Mouse (Mus musculus): ENCODE results near the gene 4933414I15Rik. TPM values are rescaled to one million over a fixed set of nuclear protein-coding genes. Genes with fewer than 3 reads are reported as not detected.
A peak's percentile ranks its signal among the peaks of the same experiment; 100 is the strongest.

Gene 4933414I15Rik
- total and polyA plus RNA-seq, 2 experiments from 2014 or later = not detected

- Histone ChIP-seq H3K36me3 (ENCODE audit: insufficient read depth, low read length) (no peaks in the 10 kb centered on the region), H3K27me3 (ENCODE audit: insufficient read depth, low read length) (no peaks in the 10 kb centered on the region), H3K4me3 (ENCODE audit: low read length) (peak overlapping the region; percentile 70), H3K4me1 (ENCODE audit: insufficient read depth, low read length) (peaks cover 3% of the 10 kb centered on the region; the same call in 1 of the 2 replicates), H3K4me2 (ENCODE audit: low read depth, low read length) (peak overlapping the region; percentile 96), H3K9ac (replicated peaks; ENCODE audit: low read length) (peak overlapping the region; percentile 69), H3K27ac (peak overlapping the region; percentile 84), H3K9me3 (ENCODE audit: low read length) (no peaks in the 10 kb centered on the region)
- ATAC-seq (no peak), DNase-seq (ENCODE audit: low spot score) (peak; percentile 39)
- TF ChIP-seq CTCF (IDR thresholded peaks at IDR 0.05; ENCODE audit: low read depth) = no peak
- WGBS = 23% methylated on average over 14 of the region's 14 CpGs
These were observed 13.0 kb downstream of the 4933414I15Rik start for GRCm38 (mm10) chr11:50930469-50931014.

- under 1% methylated on average over 47 of the region's 47 CpGs for WGBS
- H3K36me3 ChIP-seq (ENCODE audit: insufficient read depth, low read length) = peaks cover 15% of the 10 kb centered on the region
- peaks cover 7% of the 10 kb centered on the region; the same call in 1 of the 2 replicates for H3K9me3 ChIP-seq (ENCODE audit: low read length)
- H3K27me3 ChIP-seq (ENCODE audit: insufficient read depth, low read length) = no peaks in the 10 kb centered on the region
- H3K4me3 ChIP-seq (ENCODE audit: low read length) = peak within 1 kb of the TSS; percentile 92
- peak; percentile 82 for TF ChIP-seq CTCF (IDR thresholded peaks at IDR 0.05; ENCODE audit: low read depth)
- H3K4me2 ChIP-seq (ENCODE audit: low read depth, low read length) = peak within 1 kb of the TSS; percentile 64
- H3K27ac ChIP-seq = peak within 1 kb of the TSS; percentile 88
- peak; percentile 98 for DNase-seq (ENCODE audit: low spot score)
- peak within 1 kb of the TSS; percentile 74 for H3K9ac ChIP-seq (replicated peaks; ENCODE audit: low read length)
- peak; percentile 98 for ATAC-seq
- peaks cover 4% of the 10 kb centered on the region; the same call in 1 of the 2 replicates for H3K4me1 ChIP-seq (ENCODE audit: insufficient read depth, low read length)
These were observed 27.8 kb downstream of the 4933414I15Rik start, which contains the start of gene Zfp2 for GRCm38 (mm10) chr11:50915671-50916320. Zfp2 (minus strand) TSS chr11:50916165.

- Histone ChIP-seq H3K27ac (no peak overlapping the region), H3K36me3 (ENCODE audit: insufficient read depth, low read length) (peaks cover 28% of the 10 kb centered on the region), H3K4me3 (ENCODE audit: low read length) (no peak overlapping the region), H3K9ac (replicated peaks; ENCODE audit: low read length) (no peak overlapping the region), H3K9me3 (ENCODE audit: low read length) (peaks cover 7% of the 10 kb centered on the region; the same call in 1 of the 2 replicates), H3K27me3 (ENCODE audit: insufficient read depth, low read length) (no peaks in the 10 kb centered on the region), H3K4me1 (ENCODE audit: insufficient read depth, low read length) (peaks cover 4% of the 10 kb centered on the region; the same call in 1 of the 2 replicates), H3K4me2 (ENCODE audit: low read depth, low read length) (peak overlapping the region; percentile 64)
- ATAC-seq = no peak
- TF ChIP-seq CTCF (IDR thresholded peaks at IDR 0.05; ENCODE audit: low read depth) = no peak
- 95% methylated on average over 3 of the region's 3 CpGs for WGBS
- DNase-seq (ENCODE audit: low spot score) = no peak
These were observed 29.1 kb downstream of the 4933414I15Rik start for GRCm38 (mm10) chr11:50914461-50914860.

DNA sequence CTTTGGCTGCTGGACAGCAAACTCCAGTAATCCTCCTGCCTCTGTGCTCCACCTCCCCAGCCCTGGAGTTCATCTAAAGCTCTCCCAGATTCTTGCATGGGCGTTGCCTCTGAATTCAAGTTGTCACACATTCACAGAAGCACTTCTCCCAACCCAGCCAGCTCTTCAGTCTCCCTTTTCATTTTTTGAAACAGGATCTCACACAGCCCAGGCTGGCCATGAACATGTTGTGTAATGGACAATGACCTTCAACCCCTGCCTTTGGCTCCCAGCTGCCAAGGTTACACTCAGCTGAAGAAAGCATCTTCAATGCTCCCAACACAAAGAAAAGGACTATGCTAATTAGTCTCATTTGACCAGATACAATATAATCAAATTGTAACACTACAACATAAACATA, 30.3 kb downstream of the 4933414I15Rik start:
- no peak for TF ChIP-seq CTCF (IDR thresholded peaks at IDR 0.05; ENCODE audit: low read depth)
- Histone ChIP-seq H3K4me1 (ENCODE audit: insufficient read depth, low read length) (peaks cover 4% of the 10 kb centered on the region; the same call in 1 of the 2 replicates), H3K27me3 (ENCODE audit: insufficient read depth, low read length) (no peaks in the 10 kb centered on the region), H3K4me2 (ENCODE audit: low read depth, low read length) (no peak overlapping the region), H3K36me3 (ENCODE audit: insufficient read depth, low read length) (peaks cover 40% of the 10 kb centered on the region), H3K9ac (replicated peaks; ENCODE audit: low read length) (no peak overlapping the region), H3K9me3 (ENCODE audit: low read length) (peaks cover 11% of the 10 kb centered on the region; the same call in 1 of the 2 replicates), H3K4me3 (ENCODE audit: low read length) (no peak overlapping the region), H3K27ac (no peak overlapping the region)
- ATAC-seq (no peak), DNase-seq (ENCODE audit: low spot score) (no peak)
- WGBS = 79% methylated on average over 1 of the region's 1 CpGs

- peaks cover 25% of the 10 kb centered on the region; the same call in 1 of the 2 replicates for H3K9me3 ChIP-seq (ENCODE audit: low read length)
- no peak overlapping the region for H3K4me3 ChIP-seq (ENCODE audit: low read length)
- DNase-seq (ENCODE audit: low spot score) = no peak
- TF ChIP-seq CTCF (IDR thresholded peaks at IDR 0.05; ENCODE audit: low read depth) = no peak
- H3K4me2 ChIP-seq (ENCODE audit: low read depth, low read length) = no peak overlapping the region
- H3K27me3 ChIP-seq (ENCODE audit: insufficient read depth, low read length) = no peaks in the 10 kb centered on the region
- ATAC-seq = no peak
- no peak overlapping the region for H3K9ac ChIP-seq (replicated peaks; ENCODE audit: low read length)
- WGBS = 90% methylated on average over 5 of the region's 5 CpGs
- H3K4me1 ChIP-seq (ENCODE audit: insufficient read depth, low read length) = no peaks in the 10 kb centered on the region
- H3K36me3 ChIP-seq (ENCODE audit: insufficient read depth, low read length) = peaks cover 89% of the 10 kb centered on the region
- no peak overlapping the region for H3K27ac ChIP-seq
These were observed 35.4 kb downstream of the 4933414I15Rik start for GRCm38 (mm10) chr11:50908136-50908535.

DNA sequence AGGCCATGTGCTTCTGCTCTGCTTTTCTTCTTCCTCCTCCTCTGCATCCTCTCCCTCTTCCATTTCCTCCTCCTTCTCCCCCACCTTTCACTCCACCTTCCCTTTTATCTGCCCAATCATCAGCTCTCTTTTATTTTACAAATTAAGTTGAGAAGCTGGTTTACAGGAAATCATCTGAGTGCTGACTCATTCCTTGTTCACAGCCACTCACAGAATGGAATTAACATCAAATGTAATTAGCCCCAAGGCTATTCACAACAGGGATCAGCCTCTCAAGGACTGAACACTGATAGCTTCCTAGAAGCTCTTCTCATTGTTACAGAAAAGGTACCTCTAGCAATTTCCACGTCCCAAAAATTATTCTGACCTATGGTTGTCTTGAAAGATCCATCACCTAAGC, 46.2 kb downstream of the 4933414I15Rik start:
- H3K4me3 ChIP-seq (ENCODE audit: low read length) = no peak overlapping the region
- 85% methylated on average over 1 of the region's 1 CpGs for WGBS
- no peak for TF ChIP-seq CTCF (IDR thresholded peaks at IDR 0.05; ENCODE audit: low read depth)
- ATAC-seq (no peak), DNase-seq (ENCODE audit: low spot score) (no peak)
- H3K4me1 ChIP-seq (ENCODE audit: insufficient read depth, low read length) = no peaks in the 10 kb centered on the region
- H3K4me2 ChIP-seq (ENCODE audit: low read depth, low read length) = no peak overlapping the region
- H3K27ac ChIP-seq = no peak overlapping the region
- H3K36me3 ChIP-seq (ENCODE audit: insufficient read depth, low read length) = peaks cover 28% of the 10 kb centered on the region
- H3K9me3 ChIP-seq (ENCODE audit: low read length) = peaks cover 49% of the 10 kb centered on the region
- H3K27me3 ChIP-seq (ENCODE audit: insufficient read depth, low read length) = no peaks in the 10 kb centered on the region
- H3K9ac ChIP-seq (replicated peaks; ENCODE audit: low read length) = no peak overlapping the region

GRCm38 (mm10) chr11:50892441-50892840, 51.1 kb downstream of the 4933414I15Rik start:
- TF ChIP-seq CTCF (IDR thresholded peaks at IDR 0.05; ENCODE audit: low read depth) = no peak
- Histone ChIP-seq H3K4me3 (ENCODE audit: low read length) (no peak overlapping the region), H3K9me3 (ENCODE audit: low read length) (peaks cover 4% of the 10 kb centered on the region; the same call in 1 of the 2 replicates), H3K36me3 (ENCODE audit: insufficient read depth, low read length) (no peaks in the 10 kb centered on the region), H3K4me1 (ENCODE audit: insufficient read depth, low read length) (no peaks in the 10 kb centered on the region), H3K27me3 (ENCODE audit: insufficient read depth, low read length) (no peaks in the 10 kb centered on the region), H3K9ac (replicated peaks; ENCODE audit: low read length) (no peak overlapping the region), H3K27ac (no peak overlapping the region), H3K4me2 (ENCODE audit: low read depth, low read length) (no peak overlapping the region)
- ATAC-seq (no peak), DNase-seq (ENCODE audit: low spot score) (no peak)
- 62% methylated on average over 2 of the region's 2 CpGs for WGBS

Other genes with a start within 250 kb of the 4933414I15Rik start
- 34.5 and 40.8 TPM in 2 replicates for gene Zfp354c, start 116.0 kb downstream of the 4933414I15Rik start, total RNA-seq (2014; rRNA removed)
- gene Zfp354c, start 116.0 kb downstream of the 4933414I15Rik start, polyA plus RNA-seq (2015; fragmentation: Nextera tagmentation; extraction: Ambion mirVana) = 32.0 and 37.1 TPM in 2 replicates
- gene Zfp879, start 102.2 kb downstream of the 4933414I15Rik start, total RNA-seq (2014; rRNA removed) = 2.4 and 3.2 TPM in 2 replicates
- 0.85 and 1.1 TPM in 2 replicates for gene Zfp879, start 102.2 kb downstream of the 4933414I15Rik start, polyA plus RNA-seq (2015; fragmentation: Nextera tagmentation; extraction: Ambion mirVana)
- gene Grm6, start 93.1 kb downstream of the 4933414I15Rik start, total RNA-seq (2014; rRNA removed) = not detected in 2 replicates
- gene Grm6, start 93.1 kb downstream of the 4933414I15Rik start, polyA plus RNA-seq (2015; fragmentation: Nextera tagmentation; extraction: Ambion mirVana) = not detected in 2 replicates
- 3.5 and 4.0 TPM in 2 replicates for gene Zfp454, start 56.1 kb downstream of the 4933414I15Rik start, total RNA-seq (2014; rRNA removed)
- gene Zfp454, start 56.1 kb downstream of the 4933414I15Rik start, polyA plus RNA-seq (2015; fragmentation: Nextera tagmentation; extraction: Ambion mirVana) = 6.2 and 7.3 TPM in 2 replicates
- 15.8 and 24.3 TPM in 2 replicates for gene Zfp2, start 27.6 kb downstream of the 4933414I15Rik start, total RNA-seq (2014; rRNA removed)
- 28.0 and 29.2 TPM in 2 replicates for gene Zfp2, start 27.6 kb downstream of the 4933414I15Rik start, polyA plus RNA-seq (2015; fragmentation: Nextera tagmentation; extraction: Ambion mirVana)
- 0.52 and 1.1 TPM in 2 replicates for gene Zfp354b, start 12.1 kb downstream of the 4933414I15Rik start, total RNA-seq (2014; rRNA removed)
- 2.3 and 2.8 TPM in 2 replicates for gene Zfp354b, start 12.1 kb downstream of the 4933414I15Rik start, polyA plus RNA-seq (2015; fragmentation: Nextera tagmentation; extraction: Ambion mirVana)
- not detected in 2 replicates for gene Prop1, start 10.0 kb upstream of the 4933414I15Rik start, total RNA-seq (2014; rRNA removed)
- not detected in 2 replicates for gene Prop1, start 10.0 kb upstream of the 4933414I15Rik start, polyA plus RNA-seq (2015; fragmentation: Nextera tagmentation; extraction: Ambion mirVana)
- gene Olfr1378, start 22.8 kb upstream of the 4933414I15Rik start, total RNA-seq (2014; rRNA removed) = not detected in 2 replicates
- not detected in 2 replicates for gene Olfr1378, start 22.8 kb upstream of the 4933414I15Rik start, polyA plus RNA-seq (2015; fragmentation: Nextera tagmentation; extraction: Ambion mirVana)
- not detected in 2 replicates for gene Olfr1377, start 38.2 kb upstream of the 4933414I15Rik start, total RNA-seq (2014; rRNA removed)
- gene Olfr1377, start 38.2 kb upstream of the 4933414I15Rik start, polyA plus RNA-seq (2015; fragmentation: Nextera tagmentation; extraction: Ambion mirVana) = not detected in 2 replicates
- not detected in 2 replicates for gene Olfr51, start 59.8 kb upstream of the 4933414I15Rik start, total RNA-seq (2014; rRNA removed)
- not detected in 2 replicates for gene Olfr51, start 59.8 kb upstream of the 4933414I15Rik start, polyA plus RNA-seq (2015; fragmentation: Nextera tagmentation; extraction: Ambion mirVana)
- not detected in 2 replicates for gene Olfr54, start 70.5 kb upstream of the 4933414I15Rik start, total RNA-seq (2014; rRNA removed)
- not detected in 2 replicates for gene Olfr54, start 70.5 kb upstream of the 4933414I15Rik start, polyA plus RNA-seq (2015; fragmentation: Nextera tagmentation; extraction: Ambion mirVana)
- gene Olfr1375, start 104.3 kb upstream of the 4933414I15Rik start, total RNA-seq (2014; rRNA removed) = not detected in 2 replicates
- not detected in 2 replicates for gene Olfr1375, start 104.3 kb upstream of the 4933414I15Rik start, polyA plus RNA-seq (2015; fragmentation: Nextera tagmentation; extraction: Ambion mirVana)
- gene Zfp354a, start 115.5 kb upstream of the 4933414I15Rik start, total RNA-seq (2014; rRNA removed) = 5.4 and 6.2 TPM in 2 replicates
- 7.5 and 9.5 TPM in 2 replicates for gene Zfp354a, start 115.5 kb upstream of the 4933414I15Rik start, polyA plus RNA-seq (2015; fragmentation: Nextera tagmentation; extraction: Ambion mirVana)